Mouse (Mus musculus): ENCODE measurements around the gene Raet1d. TPM values are rescaled to one million over a fixed set of nuclear protein-coding genes. Genes with fewer than 3 reads are reported as not detected.
A peak's percentile ranks its signal among the peaks of the same experiment; 100 is the strongest.
"Not testable (repeated sequence)": the region's sequence is repeated elsewhere in the genome, so short reads cannot be mapped to it uniquely, and the experiment has no call there.

Gene Raet1d
- polyA plus RNA-seq, 1 experiment from 2014 or later, result 26.9 TPM

- peak; percentile 10 for DNase-seq (ENCODE audit: low spot score)
- not testable (repeated sequence) for H3K9ac ChIP-seq (replicated peaks; ENCODE audit: low read length); H3K4me2 ChIP-seq (ENCODE audit: low read depth, low read length); H3K27me3 ChIP-seq (ENCODE audit: control insufficient read depth, insufficient read depth, low read length); H3K4me3 ChIP-seq (ENCODE audit: low read depth, low read length); H3K4me1 ChIP-seq (ENCODE audit: control insufficient read depth, insufficient read depth, low read length); H3K9me3 ChIP-seq (replicated peaks; ENCODE audit: control insufficient read depth, low read length); H3K27ac ChIP-seq (replicated peaks; ENCODE audit: low read depth, low read length); H3K36me3 ChIP-seq (replicated peaks; ENCODE audit: control insufficient read depth, insufficient read depth, low read depth, low read length)
- WGBS, result 10% methylated on average over 2 of the region's 8 CpGs
- peak; percentile 72; the same call in 1 of the 2 replicates for ATAC-seq (replicated peaks; ENCODE audit: insufficient number of reproducible peaks, low FRiP score, low TSS enrichment, low read depth)
Measured at GRCm38 (mm10) chr10:22413702-22414494, 53.5 kb downstream of the Raet1d start.

Other genes starting within 250 kb of the Raet1d start
- 17.6 and 19.6 TPM in 2 replicates for gene E030030I06Rik, start 211.3 kb upstream of the Raet1d start, polyA plus RNA-seq (2014; fragmentation: Nextera tagmentation; extraction: Ambion mirVana)
- gene Raet1e, start 202.0 kb upstream of the Raet1d start, polyA plus RNA-seq (2014; fragmentation: Nextera tagmentation; extraction: Ambion mirVana), result 11.3 and 13.6 TPM in 2 replicates
- 0.32 and 0.42 TPM in 2 replicates for gene H60b, start 202.0 kb upstream of the Raet1d start, polyA plus RNA-seq (2014; fragmentation: Nextera tagmentation; extraction: Ambion mirVana)